Mouse (Mus musculus): ENCODE data around the gene Fbxl2.

GRCm38 (mm10) chr9:113970041-113970440 is 76.0 kb downstream of the Fbxl2 start:
- TF ChIP-seq REST (IDR thresholded peaks at IDR 0.05; ENCODE audit: insufficient read depth, insufficient read length) = no peak
- TF ChIP-seq SRF (IDR thresholded peaks at IDR 0.05; ENCODE audit: control insufficient read depth, insufficient read length, low read depth) = no peak
- no peak for TF ChIP-seq POLR2A (IDR thresholded peaks at IDR 0.05; ENCODE audit: insufficient read length, low read depth)
- no peak for TF ChIP-seq CEBPB (IDR thresholded peaks at IDR 0.05; ENCODE audit: insufficient read depth, poor library complexity, severe bottlenecking)

Data from myocyte (in vitro differentiated cells).